Mouse (Mus musculus): ENCODE results near the gene Trex1. TPM values are rescaled to one million over a fixed set of nuclear protein-coding genes. Genes with fewer than 3 reads are reported as not detected.

Gene Trex1
- polyA plus RNA-seq, 2 experiments from 2014 or later: 36.2 to 61.7 TPM

DNA sequence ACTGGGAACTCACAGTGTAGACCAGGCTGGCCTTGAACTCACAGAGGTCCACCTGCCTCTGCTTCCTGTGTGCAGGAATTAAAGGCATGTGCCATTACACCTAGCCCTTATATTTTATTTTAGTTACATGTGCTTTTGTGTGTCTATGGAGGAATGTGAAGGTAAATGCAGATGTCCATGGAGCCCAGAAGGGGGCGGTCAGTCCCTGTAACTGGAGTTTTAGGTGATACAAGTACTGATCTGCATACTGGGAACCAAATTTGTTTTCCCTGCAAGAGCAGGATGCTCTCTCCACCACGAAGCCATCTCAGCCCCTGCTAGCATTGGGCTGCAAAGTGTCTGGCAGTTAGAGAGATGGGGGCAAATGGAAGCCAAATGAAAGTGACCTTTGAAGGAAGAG is 25.4 kb upstream of the Trex1 start:
- ATAC-seq: no peak

DNA sequence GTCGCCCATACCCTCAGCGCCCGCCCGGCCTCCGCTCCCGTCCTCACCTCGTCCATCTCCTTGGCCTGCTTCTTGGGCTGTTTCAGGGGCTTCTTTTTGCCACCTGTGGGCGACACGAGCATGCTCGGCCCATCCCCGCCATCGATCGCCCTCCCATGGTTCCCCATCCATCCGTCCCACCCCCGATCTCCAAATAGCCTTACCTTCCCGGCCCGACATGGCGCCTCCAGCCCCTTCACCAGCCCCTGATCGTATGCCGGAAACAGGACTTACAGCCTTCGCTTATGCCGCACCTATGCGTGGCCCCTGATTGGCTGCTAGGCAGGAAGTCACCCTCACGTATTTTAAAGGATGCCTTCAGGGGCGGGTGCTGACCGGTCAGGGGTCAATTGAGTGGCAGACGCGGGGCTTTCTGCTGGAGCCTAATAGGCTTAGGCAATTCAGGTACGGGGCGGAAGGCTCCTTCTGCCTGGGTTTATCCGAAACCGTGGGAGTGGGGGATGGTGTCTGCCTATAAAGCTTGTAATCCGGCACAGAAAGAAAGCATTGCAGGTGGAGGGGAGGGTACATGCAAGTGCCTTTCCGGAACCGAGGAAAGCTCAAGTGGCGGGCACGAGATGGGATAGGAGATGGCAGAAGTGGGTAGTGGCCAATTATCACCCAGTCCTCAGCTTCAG is 22.7 kb upstream of the Trex1 start, which contains the start of the genes Ccdc51 and Tma7:
Gene Ccdc51 (plus strand): TSS at position 370 of the 677 bp plus-strand sequence.
Gene Tma7 (minus strand): TSS at position 464 of the 677 bp plus-strand sequence.
- peak; percentile 99 for ATAC-seq

DNA sequence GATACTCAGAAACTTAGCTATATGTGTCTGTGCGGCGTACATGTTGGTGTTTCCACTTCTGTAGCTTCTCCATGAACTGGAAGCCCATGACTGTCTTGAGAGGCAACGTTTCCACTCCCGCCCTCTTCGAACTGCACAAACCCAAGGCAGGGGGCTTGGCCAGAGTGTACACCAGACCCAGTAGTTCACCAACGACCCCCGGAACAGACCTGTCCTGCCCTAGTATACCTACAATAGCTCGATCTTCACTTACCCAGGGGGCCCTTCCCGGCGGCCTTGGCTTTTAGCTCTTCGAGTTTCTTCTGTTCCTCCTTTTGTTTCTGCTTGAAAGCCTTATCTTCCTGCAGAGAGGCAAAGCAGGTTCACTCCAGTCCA is 22.2 kb upstream of the Trex1 start:
- ATAC-seq: no peak

- ATAC-seq: no peak
Measured at GRCm38 (mm10) chr9:109080516-109080915, 21.0 kb upstream of the Trex1 start.

- peak; percentile 100 for ATAC-seq
Measured at GRCm38 (mm10) chr9:109073661-109074573, 14.4 kb upstream of the Trex1 start, which contains the start of gene Atrip. TSS of gene Atrip (minus strand) at chr9:109074124.

DNA sequence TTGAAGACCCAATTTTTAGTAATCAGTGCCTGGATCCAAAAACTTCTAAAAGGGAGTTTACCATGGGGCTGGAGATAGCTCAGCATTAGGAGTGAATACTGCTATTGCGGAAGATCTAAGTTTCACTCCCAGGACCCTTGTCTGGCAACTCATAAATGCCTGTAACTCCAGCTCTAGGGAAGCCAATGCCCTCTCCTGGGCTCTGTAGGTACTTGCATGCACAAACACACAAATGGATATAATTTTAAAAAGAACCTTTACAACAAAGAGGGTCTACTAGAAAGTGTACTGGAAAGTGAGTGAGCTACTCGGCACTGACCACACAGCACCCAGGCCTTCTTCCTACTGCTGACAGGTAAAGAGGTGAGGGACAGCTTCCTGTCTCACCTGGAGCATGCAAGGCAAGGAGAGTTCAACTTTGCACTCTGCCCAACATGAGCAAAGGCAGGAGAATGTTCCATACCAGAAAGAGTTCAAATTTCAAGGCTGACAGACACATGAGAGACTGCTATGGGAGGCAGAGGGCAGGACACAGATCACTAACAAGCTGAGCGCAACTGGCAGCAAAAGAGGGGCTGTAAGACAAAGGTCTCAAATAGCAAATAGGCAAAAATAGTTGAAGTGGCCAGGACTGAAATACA is 8.7 kb upstream of the Trex1 start:
- ATAC-seq: no peak

- no peak for ATAC-seq
Measured at GRCm38 (mm10) chr9:109060898-109061295, 1.4 kb upstream of the Trex1 start.

DNA sequence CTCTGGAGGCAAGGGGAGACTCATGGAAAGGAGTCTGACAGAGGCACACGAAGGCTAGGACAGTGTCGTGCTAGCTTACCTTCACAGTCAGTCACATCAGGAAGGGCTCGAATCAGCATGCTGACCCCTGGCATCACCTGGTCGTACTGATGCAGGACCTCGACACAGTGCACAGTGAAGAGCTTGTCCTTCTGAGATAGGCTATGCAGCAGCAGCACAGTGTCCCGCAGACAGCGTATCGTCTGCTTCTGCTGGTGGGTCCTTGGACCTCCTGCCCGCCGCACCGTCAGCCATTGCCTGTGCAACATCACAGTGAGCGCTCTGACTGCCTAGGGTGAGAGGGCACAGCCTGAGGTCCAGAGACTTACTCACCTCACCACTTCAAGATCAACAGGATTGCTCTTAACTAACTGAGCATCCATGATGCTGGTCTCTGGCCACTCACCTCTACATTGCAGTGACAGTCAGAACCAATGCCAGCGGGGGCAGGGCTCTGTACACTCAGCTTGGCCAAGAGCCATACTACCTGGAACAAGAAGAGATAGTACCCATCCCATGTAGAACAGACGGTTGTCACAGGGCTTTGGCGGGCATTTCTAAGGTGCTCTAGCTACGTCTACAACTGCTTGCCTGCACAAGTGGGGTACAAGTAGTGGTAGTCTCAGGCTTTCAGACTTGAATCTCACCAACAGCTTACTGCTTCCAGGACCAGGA is 807 bp upstream of the Trex1 start:
- no peak for ATAC-seq

DNA sequence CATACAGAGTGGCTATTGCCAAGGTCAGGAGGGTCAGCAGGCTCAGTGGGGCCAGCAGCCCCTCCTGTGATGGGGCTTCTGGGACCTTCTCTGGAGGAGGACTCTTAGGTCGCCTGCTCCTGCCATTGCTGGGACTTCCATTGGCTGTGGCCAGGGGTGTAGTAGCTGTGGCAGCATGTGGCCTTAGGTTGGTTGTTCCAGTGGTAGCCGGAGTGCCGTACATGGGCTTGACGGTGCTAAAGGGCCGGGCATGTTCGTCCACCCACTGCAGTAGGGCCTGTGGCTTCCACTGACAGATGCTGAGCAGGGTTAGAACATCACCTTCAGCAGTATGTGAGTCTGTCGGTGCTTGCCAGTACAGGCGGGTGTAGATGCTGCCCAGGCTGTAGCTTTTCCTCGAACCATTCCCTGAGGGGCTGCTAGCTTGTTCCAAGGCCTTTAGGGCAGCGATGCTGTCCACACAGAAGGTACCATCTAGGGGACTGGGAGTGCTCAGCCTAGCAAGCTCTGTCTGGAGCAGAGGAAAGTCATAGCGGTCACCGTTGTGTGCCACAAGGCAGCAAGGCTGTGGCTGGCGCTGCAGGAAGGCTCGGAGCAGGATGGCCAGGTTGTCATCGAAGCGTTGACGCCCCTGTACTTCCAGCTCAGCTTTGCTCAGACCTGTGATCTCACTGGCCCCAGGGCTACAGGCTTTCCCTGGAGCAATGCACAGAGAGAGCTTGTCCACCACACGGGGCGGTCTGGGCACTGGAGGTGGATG is 1.3 kb downstream of the Trex1 start:
- no peak for ATAC-seq

DNA sequence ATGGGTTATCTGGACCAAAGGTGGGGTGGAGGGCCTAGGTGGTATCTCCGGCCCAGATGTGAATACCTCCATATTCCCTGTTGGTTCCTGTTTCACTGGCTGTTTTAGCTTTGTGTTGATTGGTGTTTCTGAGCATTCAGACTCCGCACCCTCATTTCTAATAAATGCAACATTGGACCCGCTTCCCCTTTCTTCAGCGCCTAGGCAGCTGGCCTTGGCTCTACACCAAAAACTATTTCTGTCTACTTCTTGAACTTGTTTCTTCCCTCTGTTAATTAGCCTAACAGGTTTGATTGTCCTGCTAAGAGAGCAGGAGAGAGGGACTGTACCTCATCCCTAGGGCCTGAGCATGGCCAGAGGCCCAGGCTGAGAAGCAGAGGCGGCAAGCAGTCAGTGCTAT is 2.0 kb downstream of the Trex1 start:
- ATAC-seq: no peak

DNA sequence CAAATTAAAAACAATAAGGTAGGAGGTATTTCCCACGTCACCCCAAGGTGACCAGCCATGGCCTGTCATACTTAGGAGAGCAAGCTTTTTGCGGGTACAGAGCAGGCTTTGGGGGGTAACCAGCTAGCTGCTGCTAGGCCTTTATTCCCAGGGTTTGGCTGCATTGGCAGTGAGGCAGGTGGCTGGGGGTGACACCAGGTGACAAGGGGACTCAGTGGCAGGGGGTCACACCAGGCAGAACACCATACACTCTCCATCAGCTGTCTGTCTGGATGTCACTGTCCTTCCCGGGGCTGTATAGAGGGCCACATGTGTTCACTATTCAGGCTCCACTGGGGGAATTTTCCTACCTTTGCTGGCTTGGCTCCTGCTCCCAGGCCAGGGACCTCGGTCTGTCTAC is 2.6 kb downstream of the Trex1 start:
- ATAC-seq: no peak

DNA sequence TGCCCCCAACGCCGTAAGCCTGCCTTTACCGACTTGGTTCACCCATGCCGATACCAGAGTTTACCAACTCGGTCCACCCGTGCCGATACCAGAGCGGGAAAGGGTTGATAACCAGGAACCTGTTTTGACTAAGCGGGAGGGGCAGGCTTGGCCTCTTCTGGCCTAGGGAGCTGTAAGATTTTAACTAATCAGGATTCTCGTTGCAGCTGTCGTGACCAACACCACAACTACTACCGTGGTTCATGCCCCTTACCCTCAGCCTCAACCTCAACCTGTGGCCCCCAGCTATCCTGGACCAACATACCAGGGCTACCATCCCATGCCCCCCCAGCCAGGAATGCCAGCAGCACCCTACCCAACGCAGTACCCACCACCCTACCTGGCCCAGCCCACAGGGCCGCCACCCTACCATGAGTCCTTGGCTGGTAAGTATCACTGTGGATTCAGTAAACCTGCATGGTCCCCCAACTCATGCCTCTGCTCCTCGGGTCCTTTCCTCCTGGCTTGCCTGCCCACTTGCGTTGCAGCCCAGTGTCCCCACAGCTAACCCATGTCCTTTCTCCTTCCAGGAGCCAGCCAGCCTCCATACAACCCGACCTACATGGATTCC is 3.3 kb downstream of the Trex1 start:
- no peak for ATAC-seq

- ATAC-seq: no peak
Measured at GRCm38 (mm10) chr9:109055271-109056030, 4.1 kb downstream of the Trex1 start.

DNA sequence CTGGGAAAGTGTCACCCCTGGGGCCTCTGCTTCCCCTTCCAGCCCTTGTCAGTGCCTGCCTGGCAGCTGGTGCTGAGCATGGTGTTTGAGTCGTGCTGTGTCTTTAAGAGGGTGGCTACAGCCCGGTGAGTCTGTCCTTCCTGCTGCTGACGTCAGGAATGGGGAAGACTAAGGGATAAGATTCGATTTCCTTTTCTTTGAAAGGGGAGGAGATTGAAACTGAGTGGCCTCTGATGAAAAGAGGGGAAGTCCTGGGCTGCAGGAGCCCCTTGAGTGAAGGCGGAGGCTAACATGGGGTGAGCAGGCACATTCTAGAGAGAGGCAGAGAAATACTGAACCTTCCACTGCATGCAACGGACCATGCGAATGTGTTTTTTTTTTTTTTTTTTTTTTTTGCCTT is 4.8 kb downstream of the Trex1 start:
- peak; percentile 38 for ATAC-seq

GRCm38 (mm10) chr9:109053851-109054250 is 5.7 kb downstream of the Trex1 start:
- no peak for ATAC-seq

DNA sequence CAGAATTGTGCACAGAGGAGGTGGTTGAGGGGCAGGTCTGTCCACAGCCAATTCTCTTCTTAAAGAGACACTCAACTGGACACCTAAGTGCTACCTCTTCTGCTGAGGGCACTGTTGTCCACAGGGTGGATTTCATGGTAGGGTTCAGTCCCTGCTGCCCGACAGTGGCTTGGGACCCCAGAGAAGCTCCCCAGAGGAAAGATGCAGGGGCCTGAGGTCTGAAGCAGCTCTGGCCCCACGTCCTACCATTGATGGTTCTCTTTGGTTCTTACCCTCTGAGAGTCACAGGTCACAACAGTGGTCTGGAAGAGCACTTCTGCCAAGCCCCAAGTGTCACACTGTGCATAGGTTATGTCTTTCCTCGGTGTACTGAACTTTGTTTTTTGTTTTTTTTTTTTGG is 6.2 kb downstream of the Trex1 start:
- ATAC-seq: no peak

DNA sequence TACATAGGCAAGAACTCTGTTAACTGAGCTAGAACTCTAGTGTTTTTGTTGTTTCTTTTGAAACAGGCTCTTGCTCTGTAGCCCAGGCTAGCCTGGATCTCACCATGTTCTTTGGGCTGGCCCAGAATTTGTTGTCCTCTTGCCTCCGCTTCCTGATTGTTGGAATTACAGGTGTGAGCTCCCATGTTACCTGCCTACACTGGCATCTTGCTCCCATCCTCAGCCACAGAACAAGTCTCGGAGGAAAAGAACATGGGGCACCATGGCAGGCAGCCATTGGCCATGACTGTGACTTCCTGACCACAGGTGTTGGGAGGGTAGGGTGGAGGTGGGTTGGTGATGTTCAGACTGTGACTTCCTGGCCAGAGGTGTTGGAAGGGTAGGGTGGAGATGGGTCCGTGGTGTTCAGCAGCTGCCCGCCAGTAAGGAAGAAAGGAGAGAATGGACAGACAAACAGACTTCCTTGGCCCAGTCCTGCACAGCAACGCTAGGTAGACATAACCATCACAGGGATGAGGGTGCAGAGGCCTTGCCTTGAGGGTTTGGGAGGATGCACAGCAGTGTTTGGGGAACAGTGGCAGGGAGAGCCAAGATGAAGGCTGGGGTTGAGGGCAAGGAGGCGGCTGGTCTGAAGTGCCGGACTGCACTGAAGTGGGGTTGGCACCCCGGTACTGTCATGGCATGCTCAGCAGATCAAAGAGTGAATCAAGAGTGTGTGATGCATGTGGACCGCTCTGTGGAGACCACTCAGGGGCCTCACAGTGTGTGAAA is 6.9 kb downstream of the Trex1 start:
- peak; percentile 36 for ATAC-seq

GRCm38 (mm10) chr9:109051651-109052489 is 7.7 kb downstream of the Trex1 start:
- peak; percentile 28 for ATAC-seq

DNA sequence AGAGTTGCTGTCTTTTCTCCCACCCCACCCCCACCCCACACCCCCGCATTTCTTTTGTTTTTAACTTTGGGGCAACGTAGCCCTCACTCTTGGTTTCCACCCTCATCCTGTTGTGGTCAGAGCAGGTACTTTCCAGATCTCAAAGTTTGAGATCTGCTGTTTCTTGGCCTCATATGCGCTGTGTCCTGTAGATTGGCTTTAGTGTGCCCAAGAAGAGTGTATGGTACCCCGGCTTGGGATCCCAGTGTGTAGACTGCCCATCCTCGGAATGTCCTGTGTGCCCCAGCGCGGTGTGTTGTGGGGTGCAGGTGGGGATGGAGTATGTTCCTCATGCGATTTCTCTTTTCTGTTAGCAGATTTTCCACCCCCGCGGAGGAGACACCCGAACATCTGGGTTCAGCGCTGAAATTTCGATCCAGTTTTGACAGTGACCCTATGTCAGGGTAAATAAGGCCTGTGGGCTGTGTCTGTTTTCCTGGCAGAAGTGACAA is 8.5 kb downstream of the Trex1 start:
- peak; percentile 46 for ATAC-seq
